Mouse (Mus musculus): ENCODE measurements at regions not wholly inside any gene's neighbourhood (a gene's known extent, or its start where the extent isn't known, plus 50 kb on each side); places are given as distances from the start of the nearest gene placed in this dataset.

- TF ChIP-seq ZNF384 (IDR thresholded peaks at IDR 0.05; ENCODE audit: low read depth, low read length) (no peak), MXI1 (IDR thresholded peaks at IDR 0.05; ENCODE audit: low read depth, low read length) (no peak; the same call in 1 of the 2 replicates), USF1 (IDR thresholded peaks at IDR 0.05; ENCODE audit: low read depth, low read length) (peak; percentile 26; the same call in 1 of the 2 replicates), POLR2AphosphoS2 (IDR thresholded peaks at IDR 0.05; ENCODE audit: low read length) (no peak), CTCF (IDR thresholded peaks at IDR 0.05 in 2 of 3, conservative IDR thresholded peaks at IDR 0.05 in 1 of 3; ENCODE audit: control insufficient read depth in 1 of 3, insufficient read depth in 1 of 3, low read depth in 2 of 3, low read length in 3 of 3, poor library complexity in 1 of 3, severe bottlenecking in 1 of 3) (no peak), ELF1 (IDR thresholded peaks at IDR 0.05; ENCODE audit: low read depth, low read length) (no peak), CHD1 (IDR thresholded peaks at IDR 0.05; ENCODE audit: low read depth, low read length) (no peak), POLR2A (IDR thresholded peaks at IDR 0.05; ENCODE audit: control insufficient read depth in 1 of 2, insufficient read depth in 1 of 2, low read depth in 1 of 2, low read length in 2 of 2, poor library complexity in 1 of 2) (no peak), GATA1 (IDR thresholded peaks at IDR 0.05; ENCODE audit: low read depth, low read length) (peak; percentile 25; the same call in 1 of the 2 replicates), JUND (IDR thresholded peaks at IDR 0.05; ENCODE audit: low read depth, low read length) (0 out of 2 replicates have a peak, but pooled peaks have one; percentile 52), SMC3 (IDR thresholded peaks at IDR 0.05; ENCODE audit: low read depth, low read length) (no peak), MAX (IDR thresholded peaks at IDR 0.05; ENCODE audit: low read length) (no peak), HCFC1 (IDR thresholded peaks at IDR 0.05; ENCODE audit: low read depth, low read length) (no peak), MAFK (IDR thresholded peaks at IDR 0.05; ENCODE audit: borderline replicate concordance, low read depth, low read length) (0 out of 2 replicates have a peak, but pooled peaks have one; percentile 39), SIN3A (IDR thresholded peaks at IDR 0.05; ENCODE audit: low read length) (no peak), ETS1 (IDR thresholded peaks at IDR 0.05; ENCODE audit: low read depth, low read length) (no peak), UBTF (IDR thresholded peaks at IDR 0.05; ENCODE audit: borderline replicate concordance, insufficient read depth, low read depth, low read length) (no peak), ZMIZ1 (IDR thresholded peaks at IDR 0.05; ENCODE audit: low read depth, low read length) (no peak)
- peaks cover 0 to 19% of the 10 kb centered on the region in 2 experiments; a peak in 2 of 4 replicates for H3K36me3 ChIP-seq (ENCODE audit: control insufficient read depth in 1 of 2, insufficient read depth in 2 of 2, low read length in 2 of 2)
- peak; percentile 37 for DNase-seq (ENCODE audit: low read depth, low spot score)
- no peaks in the 10 kb centered on the region for H3K9me3 ChIP-seq (replicated peaks; ENCODE audit: insufficient read depth, low read length)
- H3K4me3 ChIP-seq (ENCODE audit: control insufficient read depth in 1 of 2, insufficient read depth in 1 of 2, low read depth in 2 of 2, low read length in 2 of 2), result peak overlapping the region in 1 of 2 experiments; percentile 23; a peak in 1 of 4 replicates
- H3K27ac ChIP-seq (ENCODE audit: control insufficient read depth, low read depth, low read length), result no peak overlapping the region
- H3K27me3 ChIP-seq (ENCODE audit: control insufficient read depth in 1 of 2, insufficient read depth in 2 of 2, low read length in 2 of 2), result no peaks in the 10 kb centered on the region
- H3K79me2 ChIP-seq (ENCODE audit: control insufficient read depth, insufficient read depth, low read length, poor library complexity), result no peaks in the 10 kb centered on the region
- peaks cover 12 to 30% of the 10 kb centered on the region in 2 experiments for H3K4me1 ChIP-seq (ENCODE audit: control insufficient read depth in 1 of 2, insufficient read depth in 2 of 2, low read length in 2 of 2)
- H3K9ac ChIP-seq (ENCODE audit: control insufficient read depth, low read depth, low read length, poor library complexity, severe bottlenecking), result no peak overlapping the region
Measured at GRCm38 (mm10) chr4:95194621-95195455, 142.8 kb upstream of the Jun start.

DNA sequence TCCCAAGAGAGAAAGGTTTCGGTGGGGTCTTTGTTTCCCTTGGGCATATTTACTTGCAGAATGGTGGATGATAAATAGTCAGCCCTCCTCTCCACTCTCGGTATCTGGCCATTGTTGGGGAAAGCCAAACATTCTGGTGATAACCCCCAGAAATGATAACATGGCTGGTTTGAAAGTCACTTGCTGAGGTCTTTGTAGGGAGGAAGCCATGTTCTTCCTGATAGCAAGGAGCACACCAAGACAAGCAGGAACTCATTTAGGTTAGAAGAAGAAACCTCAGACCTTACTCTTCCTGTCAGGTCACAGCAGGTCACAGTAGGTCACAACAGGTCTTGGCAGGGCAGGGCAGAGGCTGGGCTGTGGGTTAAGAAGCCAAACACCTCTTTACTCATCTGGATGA, 144.1 kb upstream of the Jun start:
- Histone ChIP-seq H3K4me3 (ENCODE audit: control insufficient read depth in 1 of 2, insufficient read depth in 1 of 2, low read depth in 2 of 2, low read length in 2 of 2) (no peak overlapping the region), H3K79me2 (ENCODE audit: control insufficient read depth, insufficient read depth, low read length, poor library complexity) (no peaks in the 10 kb centered on the region), H3K9me3 (replicated peaks; ENCODE audit: insufficient read depth, low read length) (no peaks in the 10 kb centered on the region), H3K27ac (ENCODE audit: control insufficient read depth, low read depth, low read length) (no peak overlapping the region), H3K9ac (ENCODE audit: control insufficient read depth, low read depth, low read length, poor library complexity, severe bottlenecking) (no peak overlapping the region), H3K36me3 (ENCODE audit: control insufficient read depth in 1 of 2, insufficient read depth in 2 of 2, low read length in 2 of 2) (peaks cover 0 to 19% of the 10 kb centered on the region in 2 experiments; a peak in 2 of 4 replicates), H3K4me1 (ENCODE audit: control insufficient read depth in 1 of 2, insufficient read depth in 2 of 2, low read length in 2 of 2) (peaks cover 12 to 30% of the 10 kb centered on the region in 2 experiments), H3K27me3 (ENCODE audit: control insufficient read depth in 1 of 2, insufficient read depth in 2 of 2, low read length in 2 of 2) (no peaks in the 10 kb centered on the region)
- DNase-seq (ENCODE audit: low read depth, low spot score), result peak; percentile 20
- TF ChIP-seq MYB (IDR thresholded peaks at IDR 0.05; ENCODE audit: low read depth, low read length), result no peak
- TF ChIP-seq EP300 (IDR thresholded peaks at IDR 0.05; ENCODE audit: low read depth in 1 of 2, low read length in 2 of 2), result peak; percentile 69 to 71
- no peak for TF ChIP-seq POLR2AphosphoS2 (IDR thresholded peaks at IDR 0.05; ENCODE audit: low read length)
- 0 out of 2 replicates have a peak, but pooled peaks have one; percentile 11 for TF ChIP-seq GABPA (IDR thresholded peaks at IDR 0.05; ENCODE audit: low read depth, low read length)
- TF ChIP-seq NELFE (IDR thresholded peaks at IDR 0.05; ENCODE audit: low read depth, low read length), result no peak
- TF ChIP-seq ZMIZ1 (IDR thresholded peaks at IDR 0.05; ENCODE audit: low read depth, low read length), result no peak
- peak; percentile 51; the same call in 1 of the 2 replicates for TF ChIP-seq GATA1 (IDR thresholded peaks at IDR 0.05; ENCODE audit: low read depth, low read length)
- peak; percentile 63; the same call in 1 of the 2 replicates for TF ChIP-seq RCOR1 (IDR thresholded peaks at IDR 0.05; ENCODE audit: low read depth, low read length)
- no peak for TF ChIP-seq TAL1 (IDR thresholded peaks at IDR 0.05; ENCODE audit: low read length)
- TF ChIP-seq ZNF384 (IDR thresholded peaks at IDR 0.05; ENCODE audit: low read depth, low read length), result no peak
- TF ChIP-seq ETS1 (IDR thresholded peaks at IDR 0.05; ENCODE audit: low read depth, low read length), result 0 out of 2 replicates have a peak, but pooled peaks have one; percentile 35
- TF ChIP-seq TCF12 (IDR thresholded peaks at IDR 0.05; ENCODE audit: low read depth, low read length), result peak; percentile 60
- TF ChIP-seq USF2 (IDR thresholded peaks at IDR 0.05; ENCODE audit: borderline replicate concordance in 1 of 2, insufficient read depth in 1 of 2, low read depth in 1 of 2, low read length in 2 of 2), result no peak
- 0 out of 2 replicates have a peak, but pooled peaks have one; percentile 17 for TF ChIP-seq TBP (IDR thresholded peaks at IDR 0.05; ENCODE audit: low read depth, low read length)
